Mouse (Mus musculus) hindbrain, embryonic 14.5 days (tissue): Measurements from ENCODE around the gene Stk10. TPM values are rescaled to one million over a fixed set of nuclear protein-coding genes. Genes with fewer than 3 reads are reported as not detected.
"Not testable (repeated sequence)": the region's sequence is repeated elsewhere in the genome, so short reads cannot be mapped to it uniquely, and the experiment has no call there.

Source experiments
- ATAC-seq: fragments of 200-750 bp; cut with Nextera tagmentation; 2 replicates; pipeline ENCODE4 v1.8.0; 2017; ENCODE audit warnings: moderate number of reproducible peaks, mild to moderate bottlenecking, moderate TSS enrichment, moderate library complexity; ENCODE audit not compliant: low FRiP score
- DNase-seq: peaks from one replicate; pipeline ENCODE4 v3.0.0-alpha.2; 2015; ENCODE audit warnings: low spot score
- H3K27ac ChIP-seq: fragments of 300-500 bp; sonication (generic); 2 replicates; pipeline ENCODE4 v1.5.1; 2014; ENCODE audit warnings: mild to moderate bottlenecking, moderate library complexity
- H3K27me3 ChIP-seq: fragments of 300-500 bp; sonication (generic); 2 replicates; pipeline ENCODE4 v1.6.1; 2014; ENCODE audit warnings: mild to moderate bottlenecking, low read length, mixed read lengths; ENCODE audit not compliant: control insufficient read depth, insufficient read depth
- H3K36me3 ChIP-seq: fragments of 300-500 bp; sonication (generic); replicated peaks from 2 replicates; pipeline ENCODE4 v1.6.1; 2014; ENCODE audit not compliant: control insufficient read depth, insufficient read depth
- H3K4me1 ChIP-seq: fragments of 300-500 bp; sonication (generic); replicated peaks from 2 replicates; pipeline ENCODE4 v1.6.1; 2014; ENCODE audit warnings: antibody characterized with exemption, low read length, mixed read lengths; ENCODE audit not compliant: control insufficient read depth, insufficient read depth
- H3K4me2 ChIP-seq: fragments of 300-500 bp; sonication (generic); replicated peaks from 2 replicates; pipeline ENCODE4 v1.6.1; 2014; ENCODE audit warnings: mild to moderate bottlenecking, moderate library complexity
- H3K4me3 ChIP-seq: fragments of 300-500 bp; sonication (generic); replicated peaks from 2 replicates; pipeline ENCODE4 v1.5.1; 2014; ENCODE audit warnings: mild to moderate bottlenecking, low read length
- H3K9ac ChIP-seq: fragments of 300-500 bp; sonication (generic); 2 replicates; pipeline ENCODE4 v1.6.1; 2014
- H3K9me3 ChIP-seq: fragments of 300-500 bp; sonication (generic); 2 replicates; pipeline ENCODE4 v1.6.1; 2016; ENCODE audit warnings: low read length; ENCODE audit not compliant: control insufficient read depth
- WGBS: fragments of 180-500 bp; shearing (Covaris S2); extraction: QIAGEN DNeasy Blood & Tissue Kit; methylation state at CpG from one replicate; pipeline ENCODE4 v1.1.7; 2014; 5-methylcytosine and 5-hydroxymethylcytosine counted together
- polyA plus RNA-seq: library from polyadenylated mRNA; unstranded; fragments of >200 nt; fragmentation: Nextera tagmentation; extraction: Ambion mirVana; gene quantifications from 2 replicates; pipeline ENCODE4 v1.2.1, GENCODE M21; 2014

Stk10 gene
- polyA plus RNA-seq, 1 experiment from 2014 or later: 2.2 TPM

GRCm38 (mm10) chr11:32498757-32499535 is 34.2 kb upstream of the Stk10 start:
- ATAC-seq (no peak), DNase-seq (peak; percentile 38)
- WGBS: 78% methylated on average over 7 of the region's 7 CpGs
- no peak overlapping the region for H3K9ac ChIP-seq
- H3K36me3 ChIP-seq: peaks cover 34% of the 10 kb centered on the region
- no peak overlapping the region for H3K4me2 ChIP-seq
- 0 out of 2 replicates have a peak overlapping the region, but pooled peaks have one; percentile 14 for H3K27ac ChIP-seq
- no peaks in the 10 kb centered on the region for H3K4me1 ChIP-seq
- H3K4me3 ChIP-seq: no peak overlapping the region
- no peaks in the 10 kb centered on the region for H3K9me3 ChIP-seq
- H3K27me3 ChIP-seq: no peaks in the 10 kb centered on the region

DNA sequence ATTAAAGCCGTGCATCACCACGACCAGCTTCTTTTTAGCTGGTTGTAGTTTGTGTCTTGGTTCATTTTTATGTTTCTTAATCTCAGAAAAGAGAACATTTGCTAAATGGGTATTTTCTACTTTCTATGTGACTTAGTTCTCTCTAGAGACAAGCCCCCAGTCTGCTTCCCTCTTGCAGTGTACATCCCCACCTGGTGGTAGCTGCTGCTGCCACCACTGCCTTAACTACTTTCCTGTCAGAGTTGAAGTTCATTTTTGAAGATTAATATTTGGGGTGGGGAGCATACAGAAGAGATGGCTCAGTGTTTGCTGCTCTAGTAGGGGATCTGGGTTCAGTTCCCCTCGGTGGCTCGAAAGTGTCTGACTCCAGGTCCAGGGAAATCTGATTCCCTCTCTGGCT is 33.2 kb upstream of the Stk10 start:
- no peak overlapping the region for H3K27ac ChIP-seq
- no peaks in the 10 kb centered on the region for H3K4me1 ChIP-seq
- peaks cover 35% of the 10 kb centered on the region for H3K36me3 ChIP-seq
- no peak overlapping the region for H3K4me2 ChIP-seq
- H3K9ac ChIP-seq: no peak overlapping the region
- DNase-seq (no peak), ATAC-seq (no peak)
- no peaks in the 10 kb centered on the region for H3K27me3 ChIP-seq
- 96% methylated on average over 4 of the region's 4 CpGs for WGBS
- H3K9me3 ChIP-seq: no peaks in the 10 kb centered on the region
- no peak overlapping the region for H3K4me3 ChIP-seq

DNA sequence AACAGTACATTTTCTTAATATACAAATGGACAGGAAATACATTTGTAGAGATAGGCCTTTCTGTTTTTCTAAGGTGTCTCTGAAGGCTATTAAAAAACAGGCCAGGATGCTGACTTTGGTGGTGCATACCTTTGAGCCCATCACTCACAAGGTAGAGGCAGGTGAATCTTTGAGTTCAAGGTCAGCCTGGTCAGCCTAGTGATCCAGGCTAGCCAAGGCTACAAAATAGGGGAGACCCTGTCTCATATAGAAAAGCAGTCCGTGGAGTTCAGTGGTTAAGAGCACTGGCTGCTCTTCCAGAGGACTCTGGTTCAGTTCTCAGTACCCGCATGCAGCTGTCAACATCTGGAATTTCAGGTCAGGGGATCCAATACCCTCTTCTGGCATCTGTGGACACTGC is 29.4 kb upstream of the Stk10 start:
- Histone ChIP-seq H3K4me3 (no peak overlapping the region), H3K9me3 (no peaks in the 10 kb centered on the region), H3K4me1 (no peaks in the 10 kb centered on the region), H3K9ac (no peak overlapping the region), H3K4me2 (no peak overlapping the region), H3K36me3 (peaks cover 35% of the 10 kb centered on the region), H3K27me3 (no peaks in the 10 kb centered on the region), H3K27ac (no peak overlapping the region)
- DNase-seq (no peak), ATAC-seq (no peak)
- 98% methylated on average over 2 of the region's 2 CpGs for WGBS

DNA sequence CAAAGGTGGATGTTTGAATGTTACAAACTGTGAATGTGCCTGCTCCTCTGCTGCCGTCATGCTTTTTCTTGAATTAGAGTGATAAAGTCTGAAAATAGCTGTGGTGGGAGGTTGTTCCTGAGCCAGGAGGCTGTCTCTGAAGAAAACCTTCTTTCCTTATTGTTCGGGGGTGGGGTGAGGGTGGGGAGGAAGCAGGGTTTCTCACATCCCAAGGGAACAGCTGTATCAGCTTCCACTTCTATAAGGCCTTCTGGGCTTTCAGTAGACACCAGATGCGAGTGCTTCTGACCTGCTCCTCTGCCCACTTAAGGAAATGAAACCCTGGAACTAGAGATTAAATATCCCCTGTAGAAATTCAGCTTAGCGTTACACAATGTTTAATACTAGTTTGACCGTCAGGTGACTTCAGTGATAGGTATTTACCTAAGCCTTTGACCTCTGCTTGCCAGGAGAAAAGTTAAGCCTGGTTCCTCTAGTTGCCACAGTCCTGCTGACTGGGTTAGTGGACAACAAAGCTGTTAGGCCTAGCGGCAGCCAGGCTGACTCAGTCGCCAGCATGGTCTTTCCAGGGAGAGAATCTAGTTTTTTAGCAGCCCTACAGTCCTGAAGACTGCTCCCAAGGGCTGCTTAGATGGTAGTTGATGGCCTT is 27.9 kb upstream of the Stk10 start:
- Histone ChIP-seq H3K36me3 (peaks cover 24% of the 10 kb centered on the region), H3K4me3 (no peak overlapping the region), H3K4me1 (no peaks in the 10 kb centered on the region), H3K9ac (no peak overlapping the region), H3K4me2 (no peak overlapping the region), H3K27me3 (no peaks in the 10 kb centered on the region), H3K27ac (no peak overlapping the region), H3K9me3 (no peaks in the 10 kb centered on the region)
- ATAC-seq: no peak
- no peak for DNase-seq
- WGBS: 87% methylated on average over 7 of the region's 7 CpGs

DNA sequence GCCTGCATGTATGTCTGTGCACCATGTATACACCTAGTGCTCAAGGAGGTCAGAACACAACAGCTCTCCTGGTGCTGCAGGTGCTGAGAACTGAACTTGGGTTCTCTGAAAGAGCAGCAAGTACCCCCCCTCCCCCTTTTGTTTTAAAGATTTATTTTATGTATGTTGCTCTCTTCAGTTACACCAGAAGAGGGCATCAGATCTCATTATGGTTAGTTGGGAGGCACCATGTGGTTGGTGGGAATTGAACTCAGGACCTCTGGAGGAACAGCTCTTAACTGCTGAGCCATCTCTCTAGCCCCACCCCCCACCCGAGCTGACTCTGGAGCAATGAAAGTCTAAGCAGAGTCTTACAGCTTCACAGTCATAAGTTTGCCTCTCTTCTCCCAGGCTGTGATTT is 22.2 kb upstream of the Stk10 start:
- Histone ChIP-seq H3K4me1 (no peaks in the 10 kb centered on the region), H3K27me3 (no peaks in the 10 kb centered on the region)
- 74% methylated on average over 1 of the region's 1 CpGs for WGBS

GRCm38 (mm10) chr11:32514853-32515252 is 18.3 kb upstream of the Stk10 start:
- H3K27me3 ChIP-seq, DNase-seq, ATAC-seq, H3K4me1 ChIP-seq, H3K4me3 ChIP-seq, H3K9me3 ChIP-seq, H3K9ac ChIP-seq, H3K4me2 ChIP-seq, H3K27ac ChIP-seq: not testable (repeated sequence)
- WGBS: 90% methylated on average over 5 of the region's 5 CpGs
- peaks cover 37% of the 10 kb centered on the region for H3K36me3 ChIP-seq

More for the DNA sequence above, 22.2 kb upstream of the Stk10 start:
- no peak overlapping the region for H3K27ac ChIP-seq
- no peak for DNase-seq
- H3K9ac ChIP-seq: no peak overlapping the region
- no peaks in the 10 kb centered on the region for H3K9me3 ChIP-seq
- H3K4me3 ChIP-seq: no peak overlapping the region
- no peak overlapping the region for H3K4me2 ChIP-seq
- H3K36me3 ChIP-seq: peaks cover 6% of the 10 kb centered on the region
- no peak for ATAC-seq

DNA sequence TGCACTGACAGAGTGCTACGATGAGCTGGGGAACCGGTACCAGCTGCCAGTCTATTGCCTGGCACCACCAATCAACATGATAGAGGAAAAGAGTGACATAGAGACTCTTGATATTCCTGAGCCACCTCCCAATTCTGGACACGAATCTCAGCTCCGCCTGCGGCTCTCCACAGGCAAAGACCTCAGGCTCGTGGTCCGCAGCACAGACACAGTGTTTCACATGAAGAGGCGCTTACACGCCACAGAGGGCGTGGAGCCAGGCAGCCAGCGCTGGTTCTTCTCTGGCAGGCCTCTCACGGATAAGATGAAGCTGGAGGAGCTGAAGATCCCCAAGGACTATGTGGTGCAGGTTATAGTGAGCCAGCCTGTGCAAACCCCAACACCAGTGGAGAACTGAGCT is 17.0 kb upstream of the Stk10 start:
- Histone ChIP-seq H3K36me3 (peaks cover 41% of the 10 kb centered on the region), H3K4me2 (no peak overlapping the region), H3K4me1 (no peaks in the 10 kb centered on the region), H3K9ac (no peak overlapping the region), H3K27me3 (no peaks in the 10 kb centered on the region), H3K27ac (no peak overlapping the region), H3K4me3 (no peak overlapping the region), H3K9me3 (no peaks in the 10 kb centered on the region)
- WGBS: 91% methylated on average over 12 of the region's 12 CpGs
- DNase-seq (no peak), ATAC-seq (no peak)

GRCm38 (mm10) chr11:32516916-32517712 is 16.0 kb upstream of the Stk10 start:
- 88% methylated on average over 8 of the region's 8 CpGs for WGBS
- Histone ChIP-seq H3K27me3 (no peaks in the 10 kb centered on the region), H3K27ac (no peak overlapping the region), H3K4me2 (no peak overlapping the region), H3K4me3 (no peak overlapping the region), H3K9ac (no peak overlapping the region), H3K4me1 (no peaks in the 10 kb centered on the region), H3K36me3 (peaks cover 41% of the 10 kb centered on the region), H3K9me3 (no peaks in the 10 kb centered on the region)
- no peak for DNase-seq
- ATAC-seq: no peak

DNA sequence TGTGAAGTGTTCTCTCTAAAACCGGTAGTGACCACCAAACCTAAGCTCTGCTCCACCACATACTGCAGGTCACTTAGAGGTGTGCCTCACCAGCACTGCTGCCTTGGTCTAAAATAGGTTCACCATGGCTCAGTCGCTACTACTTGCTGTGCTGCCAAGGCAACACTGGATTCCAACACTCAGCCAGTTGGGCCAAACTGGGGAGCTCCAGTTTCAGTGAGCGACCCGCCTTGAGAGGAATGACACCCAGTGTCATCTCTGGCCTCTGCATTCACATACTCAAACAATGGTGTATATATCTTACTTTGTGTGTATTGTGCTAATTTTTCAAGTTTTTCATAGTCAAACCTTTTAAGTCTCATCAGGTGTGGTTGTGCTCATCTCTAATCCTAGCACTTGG is 14.3 kb upstream of the Stk10 start:
- Histone ChIP-seq H3K4me3 (no peak overlapping the region), H3K4me1 (no peaks in the 10 kb centered on the region), H3K4me2 (no peak overlapping the region), H3K9ac (no peak overlapping the region), H3K9me3 (no peaks in the 10 kb centered on the region), H3K36me3 (peaks cover 41% of the 10 kb centered on the region), H3K27me3 (no peaks in the 10 kb centered on the region), H3K27ac (no peak overlapping the region)
- no peak for ATAC-seq
- WGBS: 95% methylated on average over 4 of the region's 4 CpGs
- DNase-seq: no peak
